Mouse (Mus musculus) MEL (cell line): ENCODE results near the gene Olfr97. TPM values are rescaled to one million over a fixed set of nuclear protein-coding genes. Genes with fewer than 3 reads are reported as not detected.

Source experiments
- DNase-seq: peaks from one replicate; pipeline ENCODE4 v3.0.0; 2011; ENCODE audit warnings: low read depth, low spot score
- H3K27ac ChIP-seq: 2 replicates; pipeline ENCODE4 v1.5.1; 2012; ENCODE audit warnings: low read depth, mild to moderate bottlenecking, control low read depth, low read length, moderate library complexity; ENCODE audit not compliant: control insufficient read depth
- H3K27me3 ChIP-seq, 2 experiments: fragments of 150-350 bp in 1 of 2; sonication (generic) in 1 of 2; 2 replicates each; pipeline ENCODE4 v1.6.1; 2012; ENCODE audit warnings: low read length in 2 of 2, mild to moderate bottlenecking in 2 of 2, improper control_type of control experiment in 1 of 2, moderate library complexity in 1 of 2; ENCODE audit not compliant: insufficient read depth in 2 of 2, control insufficient read depth in 1 of 2
- H3K36me3 ChIP-seq, 2 experiments: 2 replicates each; pipeline ENCODE4 v1.6.1; 2012 to 2014; ENCODE audit warnings: low read length in 2 of 2, improper control_type of control experiment in 1 of 2, inconsistent platforms in 1 of 2, mild to moderate bottlenecking in 1 of 2; ENCODE audit not compliant: insufficient read depth in 2 of 2, control insufficient read depth in 1 of 2
- H3K4me1 ChIP-seq, 2 experiments: fragments of 150-350 bp in 1 of 2; sonication (generic) in 1 of 2; 2 replicates each; pipeline ENCODE4 v1.6.1; 2012; ENCODE audit warnings: low read length in 2 of 2, improper control_type of control experiment in 1 of 2, mild to moderate bottlenecking in 1 of 2; ENCODE audit not compliant: insufficient read depth in 2 of 2, control insufficient read depth in 1 of 2
- H3K4me3 ChIP-seq, 2 experiments: fragments of 150-350 bp in 1 of 2; sonication (generic) in 1 of 2; 2 replicates each; pipeline ENCODE4 v1.5.1; 2012; ENCODE audit warnings: low read depth in 2 of 2, low read length in 2 of 2, mild to moderate bottlenecking in 2 of 2, moderate library complexity in 2 of 2, control low read depth in 1 of 2, improper control_type of control experiment in 1 of 2; ENCODE audit not compliant: control insufficient read depth in 1 of 2, insufficient read depth in 1 of 2
- H3K79me2 ChIP-seq: 2 replicates; pipeline ENCODE4 v1.6.1; 2012; ENCODE audit warnings: mild to moderate bottlenecking, low read length, moderate library complexity; ENCODE audit not compliant: control insufficient read depth, poor library complexity, insufficient read depth
- H3K9ac ChIP-seq: 2 replicates; pipeline ENCODE4 v1.6.1; 2012; ENCODE audit warnings: low read depth, mild to moderate bottlenecking, control low read depth, low read length, moderate library complexity; ENCODE audit not compliant: control insufficient read depth, poor library complexity, severe bottlenecking
- H3K9me3 ChIP-seq: fragments of 150-350 bp; sonication (generic); replicated peaks from 2 replicates; pipeline ENCODE4 v1.6.1; 2012; ENCODE audit warnings: mild to moderate bottlenecking, low read length, improper control_type of control experiment, moderate library complexity; ENCODE audit not compliant: insufficient read depth
- BHLHE40 ChIP-seq: IDR thresholded peaks from 2 replicates; pipeline ENCODE4 v1.6.1; 2012; ENCODE audit warnings: low read depth, mild to moderate bottlenecking, inconsistent platforms, low read length, improper control_type of control experiment, borderline replicate concordance
- CHD1 ChIP-seq: IDR thresholded peaks from 2 replicates; pipeline ENCODE4 v1.6.1; 2012; ENCODE audit warnings: low read depth, mild to moderate bottlenecking, inconsistent platforms, low read length, improper control_type of control experiment
- EP300 ChIP-seq, 2 experiments: IDR thresholded peaks; 2 replicates each; pipeline ENCODE4 v1.6.1; 2011; ENCODE audit warnings: improper control_type of control experiment in 2 of 2, low read length in 2 of 2, low read depth in 1 of 2, mild to moderate bottlenecking in 1 of 2
- GABPA ChIP-seq: IDR thresholded peaks from 2 replicates; pipeline ENCODE4 v1.6.1; 2012; ENCODE audit warnings: low read depth, mild to moderate bottlenecking, inconsistent platforms, low read length, improper control_type of control experiment, moderate library complexity
- HCFC1 ChIP-seq: IDR thresholded peaks from 2 replicates; pipeline ENCODE4 v1.6.1; 2012; ENCODE audit warnings: low read depth, mild to moderate bottlenecking, inconsistent platforms, low read length, improper control_type of control experiment, moderate library complexity
- JUND ChIP-seq: IDR thresholded peaks from 2 replicates; pipeline ENCODE4 v1.6.1; 2011; ENCODE audit warnings: low read depth, mild to moderate bottlenecking, improper control_type of control experiment, low read length
- MAX ChIP-seq: IDR thresholded peaks from 2 replicates; pipeline ENCODE4 v1.6.1; 2011; ENCODE audit warnings: low read length, improper control_type of control experiment
- MAZ ChIP-seq: IDR thresholded peaks from 2 replicates; pipeline ENCODE4 v1.6.1; 2012; ENCODE audit warnings: low read depth, mild to moderate bottlenecking, inconsistent platforms, low read length, improper control_type of control experiment
- MEF2A ChIP-seq: IDR thresholded peaks from 2 replicates; pipeline ENCODE4 v1.6.1; 2014; ENCODE audit warnings: low read depth, mild to moderate bottlenecking, inconsistent platforms, low read length, improper control_type of control experiment; ENCODE audit not compliant: poor library complexity, insufficient replicate concordance, severe bottlenecking; ENCODE audit errors: extremely low read depth
- MXI1 ChIP-seq: IDR thresholded peaks from 2 replicates; pipeline ENCODE4 v1.6.1; 2011; ENCODE audit warnings: mild to moderate bottlenecking, low read depth, low read length, improper control_type of control experiment
- MYB ChIP-seq: IDR thresholded peaks from 2 replicates; pipeline ENCODE4 v1.6.1; 2011; ENCODE audit warnings: mild to moderate bottlenecking, low read depth, low read length, improper control_type of control experiment
- MYC ChIP-seq: IDR thresholded peaks from 2 replicates; pipeline ENCODE4 v1.6.1; 2011; ENCODE audit warnings: low read depth, mild to moderate bottlenecking, low read length, improper control_type of control experiment, moderate library complexity
- NELFE ChIP-seq: IDR thresholded peaks from 2 replicates; pipeline ENCODE4 v1.6.1; 2011; ENCODE audit warnings: low read depth, low read length, improper control_type of control experiment
- NRF1 ChIP-seq: IDR thresholded peaks from 2 replicates; pipeline ENCODE4 v1.6.1; 2014; ENCODE audit warnings: low read depth, mild to moderate bottlenecking, inconsistent platforms, low read length, improper control_type of control experiment, moderate library complexity; ENCODE audit not compliant: poor library complexity, insufficient read depth, severe bottlenecking
- POLR2AphosphoS2 ChIP-seq: IDR thresholded peaks from 2 replicates; pipeline ENCODE4 v1.6.1; 2011; ENCODE audit warnings: low read length, improper control_type of control experiment
- POLR2AphosphoS5 ChIP-seq: IDR thresholded peaks from 2 replicates; pipeline ENCODE4 v1.6.1; 2012; ENCODE audit warnings: low read depth, borderline replicate concordance, mild to moderate bottlenecking, inconsistent platforms, low read length, moderate library complexity, mixed read lengths
- RAD21 ChIP-seq: IDR thresholded peaks from 2 replicates; pipeline ENCODE4 v1.6.1; 2011; ENCODE audit warnings: mild to moderate bottlenecking, low read depth, low read length, improper control_type of control experiment
- RCOR1 ChIP-seq: IDR thresholded peaks from 2 replicates; pipeline ENCODE4 v1.6.1; 2012; ENCODE audit warnings: low read depth, mild to moderate bottlenecking, inconsistent platforms, low read length, improper control_type of control experiment
- SMC3 ChIP-seq: IDR thresholded peaks from 2 replicates; pipeline ENCODE4 v1.6.1; 2011; ENCODE audit warnings: low read depth, low read length, improper control_type of control experiment
- TBP ChIP-seq: IDR thresholded peaks from 2 replicates; pipeline ENCODE4 v1.8.0; 2011; ENCODE audit warnings: low read depth, low read length, improper control_type of control experiment
- TCF12 ChIP-seq: IDR thresholded peaks from 2 replicates; pipeline ENCODE4 v1.6.1; 2014; ENCODE audit warnings: low read depth, mild to moderate bottlenecking, inconsistent platforms, low read length, improper control_type of control experiment, moderate library complexity
- USF2 ChIP-seq, 2 experiments: IDR thresholded peaks; 2 replicates each; pipeline ENCODE4 v1.6.1; 2011 to 2012; ENCODE audit warnings: improper control_type of control experiment in 2 of 2, low read length in 2 of 2, borderline replicate concordance in 1 of 2, inconsistent platforms in 1 of 2, low read depth in 1 of 2, mild to moderate bottlenecking in 1 of 2; ENCODE audit not compliant: insufficient read depth in 1 of 2
- ZKSCAN1 ChIP-seq: IDR thresholded peaks from 2 replicates; pipeline ENCODE4 v1.6.1; 2012; ENCODE audit warnings: low read depth, mild to moderate bottlenecking, inconsistent platforms, low read length, improper control_type of control experiment, moderate library complexity
- polyA plus RNA-seq, 2 experiments: library from polyadenylated mRNA; stranded (reverse) in 1 of 2; unstranded in 1 of 2; fragments of >175 nt in 1 of 2; fragments of >200 nt in 1 of 2; gene quantifications; 2 replicates each; pipeline versions ENCODE4 v1.2.1 to v1.2.4; 2012; ENCODE audit warnings: low replicate concordance in 2 of 2, low read depth in 1 of 2; ENCODE audit not compliant: insufficient read length in 2 of 2, insufficient read depth in 1 of 2, missing spikeins in 1 of 2
- total RNA-seq: library from RNA; depleted of rRNA; stranded (reverse); fragments of 300-350 nt; gene quantifications from 2 replicates; pipeline ENCODE4 v1.2.3, GENCODE M21; 2012

Gene Olfr97
- total and polyA plus RNA-seq, 3 experiments = not detected

GRCm38 (mm10) chr17:37218486-37218885 lies 18.6 kb downstream of the Olfr97 start:
- Histone ChIP-seq H3K36me3 (no peaks in the 10 kb centered on the region), H3K27ac (no peak overlapping the region)
- no peak for TF ChIP-seq MEF2A
- no peak for TF ChIP-seq MXI1
- TF ChIP-seq EP300 (IDR thresholded peaks at IDR 0.05; ENCODE audit: low read depth in 1 of 2, low read length in 2 of 2) = no peak
- no peak for TF ChIP-seq JUND
- no peak for TF ChIP-seq RAD21
- no peak for TF ChIP-seq MAX
- no peak for TF ChIP-seq NRF1
- TF ChIP-seq, all 39 proteins: peak for 0
- DNase-seq = no peak
- peaks cover 0 to 1% of the 10 kb centered on the region in 2 experiments; a peak in 2 of 4 replicates for H3K27me3 ChIP-seq
- no peaks in the 10 kb centered on the region for H3K4me1 ChIP-seq
- no peak overlapping the region for H3K9ac ChIP-seq
- no peaks in the 10 kb centered on the region for H3K9me3 ChIP-seq
- no peaks in the 10 kb centered on the region for H3K79me2 ChIP-seq
- H3K4me3 ChIP-seq = no peak overlapping the region

DNA sequence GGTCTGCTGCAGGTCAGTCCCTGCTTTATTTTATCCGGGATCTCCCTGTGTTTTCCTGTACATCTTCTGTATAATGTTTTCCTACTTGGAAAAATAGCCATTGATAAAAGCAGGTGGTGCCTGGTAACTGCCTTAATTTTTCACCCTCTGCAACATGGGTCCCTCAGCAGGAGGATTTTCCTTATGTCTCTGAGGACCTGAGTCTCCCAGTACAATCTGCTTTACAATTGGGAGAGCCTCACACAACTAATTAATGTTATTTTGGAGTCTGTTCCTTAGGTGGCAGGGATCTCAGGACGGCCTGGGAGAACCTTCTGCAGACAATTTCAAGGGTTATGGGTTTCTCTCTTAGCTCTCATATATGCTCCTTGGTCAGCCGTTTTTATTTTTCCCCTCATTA lies 24.1 kb downstream of the Olfr97 start, which contains the start of gene Olfr95:
TSS of gene Olfr95 (minus strand) at position 101 of the 400 bp plus-strand sequence.
- no peak for TF ChIP-seq MEF2A
- no peak for TF ChIP-seq HCFC1
- no peak for TF ChIP-seq GABPA
- no peak for TF ChIP-seq USF2 (IDR thresholded peaks at IDR 0.05; ENCODE audit: borderline replicate concordance in 1 of 2, insufficient read depth in 1 of 2, low read depth in 1 of 2, low read length in 2 of 2)
- no peak for TF ChIP-seq BHLHE40
- no peak for TF ChIP-seq RAD21
- TF ChIP-seq ZKSCAN1 = no peak
- TF ChIP-seq MYC = no peak
- no peak for TF ChIP-seq MYB
- no peak for TF ChIP-seq POLR2AphosphoS5
- TF ChIP-seq NELFE = no peak
- TF ChIP-seq TCF12 = no peak
- no peak for TF ChIP-seq SMC3
- TF ChIP-seq MAZ = no peak
- no peak for TF ChIP-seq POLR2AphosphoS2
- TF ChIP-seq CHD1 = no peak
- no peak for TF ChIP-seq MXI1
- no peak for TF ChIP-seq RCOR1
- no peak for TF ChIP-seq TBP
- no peak for TF ChIP-seq NRF1
- no peaks in the 10 kb centered on the region for H3K9me3 ChIP-seq
- no peaks in the 10 kb centered on the region for H3K36me3 ChIP-seq
- no peak within 1 kb of the TSS for H3K27ac ChIP-seq
- peaks cover 0 to 5% of the 10 kb centered on the region in 2 experiments; a peak in 3 of 4 replicates for H3K27me3 ChIP-seq
- H3K4me1 ChIP-seq = no peaks in the 10 kb centered on the region
- H3K9ac ChIP-seq = no peak within 1 kb of the TSS
- no peak for DNase-seq
- no peaks in the 10 kb centered on the region for H3K79me2 ChIP-seq
- H3K4me3 ChIP-seq = no peak within 1 kb of the TSS
